Mouse (Mus musculus) heart, adult 8-10 months (tissue): ENCODE measurements around the gene Myo16. TPM values are rescaled to one million over a fixed set of nuclear protein-coding genes. Genes with fewer than 3 reads are reported as not detected.

Experiments
- DNase-seq: peaks from one replicate; pipeline ENCODE4 v3.0.0; 2022; ENCODE audit warnings: low spot score
- total RNA-seq, 4 experiments: library from RNA; stranded (reverse); gene quantifications; 2 replicates each; pipeline ENCODE4 v1.2.4; 2022

The Myo16 gene
- total RNA-seq, 4 experiments from 2014 or later: 0.50 to 4.1 (median 2.6) TPM

DNA sequence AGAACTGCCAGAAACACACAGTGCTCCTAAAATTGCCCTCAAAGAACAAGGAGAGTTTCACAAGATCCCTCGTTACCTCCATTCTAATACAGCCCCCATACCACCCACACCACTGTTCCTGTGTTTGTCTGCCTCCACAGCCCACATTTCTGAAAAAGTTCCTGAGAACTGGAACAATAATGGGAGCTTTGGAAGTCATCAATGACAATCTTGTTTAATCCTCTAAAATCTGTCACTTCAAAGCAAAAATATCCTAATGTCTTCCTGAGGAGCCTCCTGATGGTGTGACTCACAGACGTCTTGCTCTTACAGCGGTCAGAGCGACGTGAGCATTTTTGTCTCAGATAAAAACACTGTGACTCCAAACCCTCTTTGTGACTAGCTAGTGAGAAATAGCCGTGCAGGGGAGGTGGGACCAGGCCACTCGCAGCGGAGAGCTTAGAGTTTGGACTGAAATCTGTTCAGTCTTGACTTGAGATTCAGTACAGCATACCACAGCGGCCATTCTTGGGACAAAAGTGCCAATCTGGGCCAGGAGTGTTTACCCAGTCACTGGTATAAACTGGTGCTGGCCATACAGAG, 394.4 kb downstream of the Myo16 start:
- no peak for DNase-seq

GRCm38 (mm10) chr8:10549434-10549833, 395.7 kb downstream of the Myo16 start:
- DNase-seq: no peak

DNA sequence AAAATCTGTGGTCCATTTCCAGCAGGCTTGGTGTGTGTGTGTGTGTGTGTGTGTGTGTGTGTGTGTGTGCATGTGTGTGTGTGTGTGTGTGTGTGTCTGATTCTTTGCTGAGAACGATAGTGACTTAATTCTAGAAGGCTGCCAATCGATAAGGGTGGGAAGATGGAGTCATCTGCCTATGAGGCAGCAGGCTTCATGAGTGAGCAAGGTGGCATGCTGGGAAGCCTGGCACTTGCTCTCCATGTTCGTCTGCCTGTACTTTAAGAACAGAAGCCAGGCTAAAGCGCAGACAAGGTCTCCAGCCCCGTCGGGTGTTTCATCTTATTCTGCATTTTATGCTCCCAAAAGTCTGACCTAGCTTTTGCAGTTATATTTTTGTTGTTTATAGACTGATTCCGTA, 404.2 kb downstream of the Myo16 start:
- no peak for DNase-seq

- DNase-seq: no peak
Observed at GRCm38 (mm10) chr8:10559479-10559878, 405.8 kb downstream of the Myo16 start.

DNA sequence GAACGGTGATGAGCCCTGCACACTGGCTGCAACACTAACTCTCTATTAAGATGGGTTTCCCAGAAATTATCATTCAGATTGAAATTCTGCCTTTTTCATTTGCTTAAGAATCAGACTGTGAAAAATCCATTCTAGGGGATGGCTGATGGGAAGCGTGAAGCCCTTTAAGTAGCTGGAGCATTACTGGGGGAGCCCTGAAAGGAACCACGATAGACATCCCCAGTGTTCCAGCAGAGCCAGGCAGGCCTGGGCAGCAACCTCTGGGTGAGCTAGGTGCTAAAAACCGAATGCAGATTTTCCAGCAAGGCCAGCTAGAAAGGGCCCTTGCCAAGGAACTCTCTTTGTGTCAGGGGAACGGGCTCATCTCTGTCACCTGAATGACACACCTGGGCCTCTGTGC, 407.9 kb downstream of the Myo16 start:
- no peak for DNase-seq

DNA sequence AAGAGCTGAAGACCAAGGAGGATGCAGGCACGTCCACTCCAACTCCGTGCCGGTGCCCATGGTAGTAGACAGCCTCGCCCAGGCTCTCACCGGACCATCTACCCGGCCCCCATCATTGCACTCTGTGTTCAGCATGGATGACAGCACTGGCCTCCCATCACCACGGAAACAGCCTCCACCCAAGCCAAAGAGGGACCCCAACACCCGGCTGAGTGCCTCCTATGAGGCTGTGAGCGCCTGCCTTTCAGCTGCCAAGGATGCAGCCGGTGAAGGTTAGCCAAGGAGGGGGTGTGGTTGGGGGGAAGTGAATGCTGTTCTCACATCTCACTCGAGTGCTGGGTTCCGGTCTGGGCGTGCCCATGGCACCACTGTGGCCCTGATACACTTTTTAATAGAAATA, 408.3 kb downstream of the Myo16 start:
- no peak for DNase-seq

DNA sequence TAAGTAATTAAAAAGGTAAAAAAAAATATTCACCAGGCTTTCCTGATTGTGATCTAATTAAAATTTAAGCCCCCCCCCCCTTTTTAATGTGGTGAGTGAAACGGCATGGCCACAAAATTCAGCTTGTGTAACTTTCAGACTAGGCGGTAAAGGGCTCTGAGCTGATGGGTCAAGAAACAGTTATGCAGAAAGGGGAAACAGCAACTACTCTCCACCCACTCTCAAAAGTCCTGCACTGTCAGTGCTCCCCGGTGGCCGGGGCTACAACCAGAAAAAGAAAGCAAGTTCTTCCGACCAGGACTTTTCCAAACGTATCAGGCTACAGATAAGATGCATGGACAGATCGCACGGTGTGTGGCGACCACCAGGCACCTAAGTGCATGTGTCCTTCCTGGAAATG, 408.9 kb downstream of the Myo16 start:
- no peak for DNase-seq

GRCm38 (mm10) chr8:10565231-10566029, 411.7 kb downstream of the Myo16 start:
- DNase-seq: no peak

DNA sequence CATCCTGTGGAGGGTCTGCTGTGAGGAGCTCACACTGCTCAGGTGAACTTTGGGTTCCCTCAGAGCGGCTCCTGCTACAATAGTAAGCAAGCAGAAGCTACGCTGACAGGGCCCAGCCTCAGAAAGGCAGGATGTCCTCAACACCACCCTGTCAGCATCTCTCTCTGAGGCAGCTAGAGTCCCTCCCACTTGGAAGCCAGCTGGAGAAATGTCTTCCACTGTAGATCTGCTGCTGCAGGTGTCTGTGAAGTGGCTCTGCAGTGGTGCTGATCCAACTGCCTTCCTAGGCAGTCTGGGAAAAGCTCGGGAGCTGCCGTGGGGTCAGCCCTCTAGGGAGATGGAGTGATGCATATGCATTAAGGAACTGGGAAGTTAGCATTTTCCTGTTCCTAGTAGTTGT, 414.7 kb downstream of the Myo16 start:
- DNase-seq: no peak

DNA sequence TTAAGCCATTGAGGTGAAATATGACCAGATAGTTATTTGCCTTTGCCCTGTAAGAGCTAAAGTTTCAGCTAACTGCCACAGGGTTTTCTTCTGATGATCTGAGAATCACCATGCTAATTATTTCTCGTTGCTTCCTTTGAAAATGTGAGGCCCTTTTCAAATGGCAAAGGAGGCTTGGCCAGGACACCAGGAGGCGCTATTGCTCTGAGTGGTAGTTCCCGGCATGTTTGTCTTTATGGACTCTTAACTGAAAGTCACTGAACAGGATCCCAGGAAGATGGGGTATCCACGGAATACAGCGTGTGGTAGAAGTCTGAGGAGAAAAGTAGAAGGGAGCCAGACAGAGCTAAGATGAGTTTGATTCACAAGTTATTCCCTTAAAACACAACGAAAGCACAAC, 420.4 kb downstream of the Myo16 start:
- DNase-seq: peak; percentile 70

- DNase-seq: no peak
Observed at GRCm38 (mm10) chr8:10575244-10575643, 421.5 kb downstream of the Myo16 start.

- DNase-seq: peak; percentile 31
Observed at GRCm38 (mm10) chr8:10586956-10587744, 433.4 kb downstream of the Myo16 start.

DNA sequence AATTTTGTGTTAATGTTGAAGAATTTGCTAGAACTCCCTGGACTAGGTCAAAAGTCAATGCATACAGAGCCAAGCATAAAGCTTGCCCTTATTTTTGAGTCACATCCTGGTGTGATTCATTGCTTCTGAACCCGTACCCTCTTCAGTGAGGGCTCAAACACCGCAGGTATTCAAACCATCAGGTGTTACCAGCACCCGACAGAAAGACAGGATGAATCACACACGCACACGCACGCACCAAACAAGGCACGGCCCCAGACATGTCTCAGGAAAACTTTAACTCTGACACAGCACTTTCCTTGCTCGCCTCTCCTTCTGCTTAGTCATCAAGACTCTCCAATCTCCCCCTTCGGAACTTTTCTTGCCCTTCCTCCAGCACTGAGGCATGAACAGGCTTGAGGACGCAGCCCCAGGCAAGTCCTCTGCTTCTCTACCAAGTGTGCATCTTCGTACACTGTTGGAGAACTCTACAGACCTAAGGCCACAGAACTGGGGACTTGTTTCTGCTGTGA, 435.8 kb downstream of the Myo16 start:
- no peak for DNase-seq

DNA sequence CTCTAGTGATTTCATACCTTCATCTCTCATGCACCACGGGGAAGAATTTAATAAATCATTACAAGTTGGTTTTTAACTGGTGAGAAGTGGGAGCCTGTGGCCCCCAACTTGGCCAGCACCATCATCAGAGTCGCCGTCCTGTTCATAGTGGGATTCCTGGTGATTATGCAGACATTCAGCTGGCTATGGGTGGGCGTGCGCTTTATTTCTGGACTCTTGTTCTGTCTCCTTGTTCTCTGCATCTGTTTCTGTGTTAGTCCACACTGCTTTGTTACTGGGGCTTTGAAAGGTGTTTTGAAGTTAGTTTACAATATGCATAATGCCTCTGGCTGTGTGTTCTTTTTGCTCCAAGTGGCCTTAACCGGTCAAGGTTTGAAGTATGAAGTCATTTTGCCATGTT, 439.2 kb downstream of the Myo16 start:
- no peak for DNase-seq

DNA sequence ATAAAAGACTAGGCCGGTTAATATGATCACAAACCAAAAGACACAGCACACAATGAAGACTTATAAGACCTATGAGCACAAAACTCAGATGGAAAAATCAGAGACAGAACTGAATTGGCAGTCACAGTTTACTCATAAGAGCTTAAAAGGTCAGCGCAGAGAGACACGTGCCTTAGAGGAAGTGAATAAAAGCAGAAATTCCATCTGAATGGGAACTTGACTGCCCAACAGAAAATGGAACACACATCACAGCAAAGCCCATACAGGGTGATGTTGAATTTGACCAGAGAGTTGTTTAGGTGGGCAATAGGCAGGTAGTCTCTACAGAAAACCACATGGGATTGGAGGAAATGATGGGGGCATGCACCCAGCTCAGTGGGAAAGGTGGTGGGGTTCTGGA, 442.6 kb downstream of the Myo16 start:
- no peak for DNase-seq

DNA sequence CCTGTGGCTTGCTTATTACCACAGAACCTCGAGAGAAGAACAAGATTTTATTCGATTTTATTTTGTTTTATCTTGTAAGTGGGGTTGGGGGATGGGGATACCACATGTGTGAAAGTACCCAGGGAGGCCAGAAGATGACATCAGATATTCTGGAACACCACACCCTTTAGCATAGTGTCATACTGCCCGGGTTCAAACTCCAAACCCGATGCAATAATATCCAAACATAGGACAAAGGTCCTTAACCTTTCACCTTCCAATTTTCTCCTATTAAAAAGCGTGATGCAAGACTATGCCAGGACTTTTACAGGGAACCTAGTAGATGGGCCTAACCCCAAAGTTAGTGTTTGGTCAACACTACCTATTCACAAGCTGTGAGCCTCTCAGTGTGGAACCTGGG, 443.9 kb downstream of the Myo16 start:
- DNase-seq: no peak

DNA sequence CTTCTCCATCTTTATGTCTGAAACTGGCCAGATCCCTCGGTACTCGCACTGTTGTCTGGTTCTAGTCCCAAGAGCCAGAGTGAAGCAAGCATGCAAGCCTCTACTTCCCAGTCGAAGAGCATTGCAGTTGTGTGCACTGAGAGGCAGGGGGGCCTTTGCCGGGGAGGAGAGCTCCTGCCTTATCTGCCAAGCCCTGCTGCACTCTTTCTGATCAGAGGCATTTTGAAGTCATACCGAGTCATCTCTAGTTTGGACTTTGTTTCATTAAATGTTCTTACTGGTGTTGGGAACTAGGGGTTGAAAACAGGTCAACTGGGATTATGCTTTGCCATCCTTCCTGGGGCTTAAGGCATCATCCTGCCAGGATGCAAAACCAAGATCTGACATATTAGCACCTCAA, 445.2 kb downstream of the Myo16 start:
- no peak for DNase-seq

DNA sequence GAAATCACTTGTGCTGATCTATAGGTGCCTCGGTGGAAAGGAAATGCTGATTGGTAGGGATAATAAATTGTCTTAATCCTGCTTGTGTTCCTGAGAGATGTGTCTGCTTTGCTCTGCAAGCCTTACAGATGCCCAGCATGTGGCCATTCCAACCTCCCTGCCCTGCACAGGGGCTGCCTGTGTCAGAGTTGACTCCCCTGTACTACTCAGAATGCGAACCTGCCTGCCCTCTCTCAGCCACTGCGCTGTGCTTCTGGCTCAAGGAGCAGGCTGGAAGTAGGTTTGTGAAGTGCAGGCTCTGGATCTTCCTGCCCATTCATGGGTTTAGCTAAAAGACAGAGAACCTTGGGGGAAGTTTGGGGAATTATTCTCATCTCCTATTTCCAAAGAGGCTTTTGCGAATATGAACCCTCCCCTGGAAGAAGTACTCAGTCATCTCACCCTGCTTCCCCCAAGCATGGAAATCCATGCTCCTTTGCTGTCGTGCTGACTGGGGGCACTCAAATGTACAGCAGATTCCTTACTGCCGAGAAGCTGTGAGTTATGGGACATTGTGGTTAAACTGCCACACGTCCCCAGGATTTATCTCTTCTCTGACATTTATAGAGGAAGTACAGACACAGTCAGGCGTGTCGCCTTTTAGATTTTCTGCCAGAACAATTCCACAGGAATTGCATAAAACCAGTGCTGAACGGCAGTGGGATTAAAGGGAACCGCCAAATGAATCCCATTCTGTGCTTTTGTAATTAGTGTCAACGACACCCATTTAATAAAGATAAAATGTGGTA, 452.5 kb downstream of the Myo16 start:
- no peak for DNase-seq

DNA sequence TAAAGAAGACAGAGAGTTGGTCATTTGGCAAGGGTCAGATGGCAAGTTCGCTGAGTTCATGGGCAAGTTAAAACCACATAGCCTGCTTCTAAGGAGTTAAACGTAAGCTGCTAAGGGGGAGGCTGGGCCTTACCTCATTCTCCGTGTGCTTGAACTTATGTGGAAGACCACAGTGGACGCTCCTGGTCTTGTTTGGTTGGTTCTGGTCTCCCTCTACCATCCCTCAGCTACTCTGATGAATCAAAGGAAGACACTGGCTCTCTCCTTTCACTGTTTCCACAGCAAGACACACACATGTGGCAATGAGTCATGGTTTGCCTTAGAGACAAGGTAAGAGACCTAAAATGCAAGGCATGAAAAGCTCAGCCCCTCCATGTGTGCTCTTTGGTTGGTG, 453.1 kb downstream of the Myo16 start:
- no peak for DNase-seq

GRCm38 (mm10) chr8:10611636-10612035, 457.9 kb downstream of the Myo16 start:
- no peak for DNase-seq

GRCm38 (mm10) chr8:10613371-10613770, 459.7 kb downstream of the Myo16 start:
- DNase-seq: no peak

- no peak for DNase-seq
Observed at GRCm38 (mm10) chr8:10619689-10620088, 466.0 kb downstream of the Myo16 start.
